Mouse (Mus musculus) R1 (cell line): Measurements from ENCODE around the gene Olfr470.
"Not testable (repeated sequence)": the region's sequence is repeated elsewhere in the genome, so short reads cannot be mapped to it uniquely, and the experiment has no call there.

Experiments
- DNase-seq: peaks from one replicate; pipeline ENCODE4 v3.0.0-alpha.2; 2018; ENCODE audit warnings: low read depth, low spot score

Gene Olfr470

DNA sequence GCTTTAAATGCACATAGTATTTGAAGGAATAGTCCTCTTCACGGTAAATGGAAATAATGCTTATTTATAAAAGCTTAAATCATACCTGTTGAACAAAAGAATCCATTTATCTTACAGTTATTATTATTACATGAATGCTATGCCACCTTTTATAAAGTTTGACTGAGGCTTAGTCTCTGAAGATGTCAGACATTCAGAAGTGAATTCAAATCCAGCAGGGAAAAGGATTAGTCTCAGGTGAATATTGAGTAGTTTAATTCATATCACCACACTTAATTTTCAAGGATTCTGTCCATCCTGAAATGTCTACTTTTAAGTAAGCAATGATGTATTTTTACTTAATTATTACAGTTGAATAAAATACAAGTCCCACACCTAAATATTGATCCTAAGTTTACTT, at the start of gene Olfr470:
TSS of gene Olfr470 (minus strand) at position 101 of the 400 bp plus-strand sequence.
- not testable (repeated sequence) for DNase-seq

DNA sequence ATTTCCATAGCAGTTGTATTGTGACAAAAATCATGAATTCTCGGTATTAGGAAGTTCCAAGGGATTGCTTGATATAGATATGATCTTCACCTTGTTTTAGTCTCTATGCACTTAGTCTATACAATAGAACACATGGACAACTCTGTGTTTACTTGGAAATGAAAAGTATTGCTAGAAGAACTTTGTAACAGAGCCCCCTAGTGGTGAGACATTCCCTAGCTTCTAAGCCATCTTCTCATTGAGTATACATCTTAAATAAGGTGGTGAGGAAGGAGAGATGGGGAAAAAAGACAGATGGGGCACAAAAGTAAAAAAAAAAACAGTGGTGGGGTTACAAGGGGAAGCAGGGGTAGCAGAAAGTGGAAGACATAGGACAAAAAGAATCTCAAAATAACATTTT, 5.6 kb downstream of the Olfr470 start:
- DNase-seq = peak; percentile 55

DNA sequence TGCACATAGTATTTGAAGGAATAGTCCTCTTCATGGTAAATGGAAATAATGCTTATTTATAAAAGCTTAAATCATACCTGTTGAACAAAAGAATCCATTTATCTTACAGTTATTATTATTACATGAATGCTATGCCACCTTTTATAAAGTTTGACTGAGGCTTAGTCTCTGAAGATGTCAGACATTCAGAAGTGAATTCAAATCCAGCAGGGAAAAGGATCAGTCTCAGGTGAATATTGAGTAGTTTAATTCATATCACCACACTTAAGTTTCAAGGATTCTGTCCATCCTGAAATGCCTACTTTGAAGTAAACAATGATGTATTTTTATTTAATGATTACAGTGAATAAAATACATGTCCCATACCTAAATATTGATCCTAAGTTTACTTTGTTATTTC, 21.8 kb downstream of the Olfr470 start, which contains the start of gene Olfr469:
TSS of gene Olfr469 (minus strand) at position 101 of the 400 bp plus-strand sequence.
- not testable (repeated sequence) for DNase-seq

DNA sequence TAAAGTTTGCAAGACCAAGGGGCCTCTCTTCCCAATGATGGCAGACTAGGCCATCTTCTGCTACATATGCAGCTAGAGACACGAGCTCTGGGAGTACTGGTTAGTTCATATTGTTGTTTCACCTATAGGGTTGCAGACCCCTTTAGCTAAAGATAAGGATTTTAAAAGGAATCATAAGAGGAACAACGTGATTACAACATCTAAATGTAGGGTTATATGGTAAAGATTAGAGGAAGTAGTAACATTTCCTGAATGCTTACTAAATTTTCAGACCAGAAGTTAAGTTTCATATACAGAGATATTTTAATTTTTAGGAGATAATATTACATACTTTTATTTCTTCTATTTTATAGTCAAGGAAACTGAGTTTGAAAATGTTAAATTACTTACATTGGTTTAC, 23.4 kb downstream of the Olfr470 start:
- DNase-seq = not testable (repeated sequence)

DNA sequence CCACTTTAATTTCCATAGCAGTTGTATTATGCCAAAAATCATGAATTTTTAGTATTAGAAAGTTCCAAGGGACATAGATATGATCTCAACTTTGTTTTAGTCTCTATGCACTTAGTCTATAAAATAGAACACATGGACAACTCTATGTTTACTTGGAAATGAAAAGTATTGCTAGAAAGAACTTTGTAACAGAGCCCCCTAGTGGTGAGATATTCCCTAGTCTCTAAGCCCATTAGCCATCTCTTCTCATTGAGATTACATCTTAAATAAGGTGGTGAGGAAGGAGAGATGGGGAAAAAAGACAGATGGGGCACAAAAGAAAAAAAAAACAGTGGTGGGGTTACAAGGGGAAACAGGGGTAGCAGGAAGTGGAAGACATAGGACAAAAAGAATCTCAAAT, 27.8 kb downstream of the Olfr470 start:
- DNase-seq = peak; percentile 41

DNA sequence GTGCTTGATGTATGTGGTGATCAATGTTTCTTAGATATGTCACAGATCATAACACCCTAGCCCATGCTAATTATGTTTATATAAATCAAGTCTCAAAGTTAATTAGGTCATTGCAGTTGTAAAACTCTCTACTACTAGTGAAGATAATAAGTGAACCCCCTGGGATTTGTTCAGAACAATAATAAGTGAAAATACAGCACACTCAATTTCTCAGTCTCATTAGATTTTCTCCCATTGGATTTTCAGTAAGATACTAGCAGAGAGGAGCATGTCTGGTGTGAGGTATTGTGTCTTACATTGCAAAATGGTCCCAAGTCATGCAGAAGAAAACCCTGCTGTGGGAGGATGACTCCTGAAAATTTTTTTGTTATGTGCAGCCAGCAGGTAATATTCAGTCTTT, 35.3 kb downstream of the Olfr470 start, which contains the start of gene Olfr467:
TSS of gene Olfr467 (plus strand) at position 301 of the 400 bp plus-strand sequence.
- no peak for DNase-seq

DNA sequence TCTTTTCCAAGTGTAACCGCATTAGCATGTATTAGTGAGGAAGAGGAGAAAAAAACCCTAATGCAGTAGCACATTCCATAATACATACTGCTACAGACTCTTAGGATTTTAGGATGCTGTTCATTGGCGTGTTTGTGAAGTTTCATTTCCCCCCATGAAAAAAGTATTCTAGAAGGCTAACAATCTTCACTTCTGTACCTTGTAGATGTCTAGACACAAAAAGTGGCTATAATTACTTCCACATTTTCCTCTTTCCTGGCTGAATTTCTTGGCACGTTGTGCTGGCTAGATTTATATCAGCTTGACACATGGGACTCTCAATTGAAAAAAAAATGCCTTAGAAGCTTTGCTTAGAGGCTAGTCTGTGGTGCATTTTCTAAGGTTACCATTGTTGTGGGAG, 45.2 kb downstream of the Olfr470 start:
- no peak for DNase-seq

DNA sequence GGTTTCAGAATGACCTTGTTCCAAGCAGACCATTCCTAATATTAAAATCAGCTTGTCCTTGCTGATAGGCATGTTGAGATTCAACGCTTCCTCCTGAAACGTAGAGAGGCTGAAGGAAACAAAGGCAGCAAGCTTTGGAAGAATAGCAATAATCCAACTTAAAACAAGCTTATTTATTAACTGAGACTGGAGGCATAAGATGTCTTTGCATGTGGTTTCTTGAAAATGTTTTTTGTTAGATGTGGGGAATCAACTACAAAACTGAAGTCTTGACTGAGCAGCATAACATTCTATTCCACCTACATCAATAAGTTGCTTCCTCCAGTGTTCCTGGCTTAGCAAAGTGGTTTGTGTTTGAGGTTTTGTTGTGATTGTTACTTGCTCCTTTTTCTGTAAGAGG, 46.2 kb downstream of the Olfr470 start, which contains the start of gene Ovch2:
TSS of gene Ovch2 (minus strand) at position 101 of the 400 bp plus-strand sequence.
- no peak for DNase-seq

DNA sequence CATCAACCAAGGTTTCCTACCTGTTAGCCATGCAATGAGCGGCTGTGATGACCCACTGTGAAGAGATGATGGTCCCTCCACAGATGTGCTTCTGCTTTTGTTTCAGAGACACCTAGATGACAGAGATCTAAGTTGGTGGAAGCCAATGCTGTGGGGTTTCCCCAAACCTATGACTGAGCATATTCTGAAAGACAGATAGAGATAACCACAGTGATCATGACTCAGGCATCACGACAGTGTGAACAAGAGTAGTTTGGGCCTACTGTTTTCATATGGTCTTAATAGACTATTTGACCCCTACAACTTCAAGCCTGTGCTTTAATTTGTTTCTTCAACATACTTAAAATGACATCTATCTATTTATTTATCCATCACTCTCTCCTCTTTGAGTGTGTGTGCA, 50.8 kb downstream of the Olfr470 start:
- no peak for DNase-seq
